Mouse (Mus musculus): ENCODE data around the gene Cbx4. TPM values are rescaled to one million over a fixed set of nuclear protein-coding genes. Genes with fewer than 3 reads are reported as not detected.

The Cbx4 gene
- polyA plus RNA-seq (2012; rRNA removed), result 17.2 and 23.5 TPM in 2 replicates

DNA sequence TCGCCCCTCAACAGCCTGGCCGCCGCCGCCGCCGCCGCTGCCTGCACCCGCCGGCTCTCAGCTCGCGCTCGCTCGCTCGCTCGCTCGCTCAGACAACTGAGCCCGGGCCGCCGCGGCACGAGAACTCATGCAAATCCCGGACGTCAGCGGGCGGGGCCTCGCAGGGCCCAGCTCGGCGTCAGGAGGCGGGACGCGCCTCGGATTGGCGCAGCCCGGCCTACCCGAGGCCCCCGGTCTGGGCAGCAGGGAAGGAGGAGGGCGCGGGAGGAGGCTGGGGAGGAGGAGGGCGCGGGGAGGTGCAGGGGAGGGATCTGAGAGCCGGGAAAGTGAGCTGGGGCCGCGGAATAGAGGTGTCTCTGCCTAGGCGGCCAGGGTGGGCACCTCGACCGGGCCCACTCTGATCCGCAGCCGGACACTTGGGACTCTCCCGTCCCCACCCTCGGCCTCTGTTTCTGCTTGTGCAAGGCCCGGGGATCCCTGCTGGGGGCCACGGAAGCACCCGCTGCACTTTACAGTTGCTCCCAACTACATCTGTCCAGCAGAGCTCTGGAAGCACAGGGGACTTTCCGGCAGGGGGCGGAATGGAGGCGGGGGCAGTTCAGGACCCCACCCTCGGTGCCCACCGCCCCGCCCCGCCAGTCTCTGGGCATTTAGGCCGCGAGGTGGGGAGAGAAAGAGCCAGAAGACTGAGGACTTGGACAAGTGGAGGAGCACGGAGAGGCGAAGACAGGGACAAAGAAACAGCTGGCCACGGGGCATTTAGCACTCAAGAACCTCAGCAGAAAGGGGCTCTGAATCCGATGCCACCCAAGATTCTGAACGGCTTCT is at the start of gene Cbx4:
Gene Cbx4 (minus strand): TSS at position 78 of the 828 bp plus-strand sequence.
- TF ChIP-seq CTCF (IDR thresholded peaks at IDR 0.05; ENCODE audit: extremely low read depth, insufficient read depth, insufficient read length, insufficient replicate concordance), result no peak
- peak; percentile 81 for TF ChIP-seq POLR2A (IDR thresholded peaks at IDR 0.05; ENCODE audit: low read depth, low read length)
- 3% methylated on average over 63 of the region's 67 CpGs for WGBS
- Histone ChIP-seq H3K36me3 (ENCODE audit: control insufficient read depth, insufficient read depth, low read length) (peaks cover 7% of the 10 kb centered on the region), H3K4me3 (ENCODE audit: extremely low read depth, insufficient read depth, insufficient read length) (peak within 1 kb of the TSS; percentile 96), H3K4me1 (ENCODE audit: control insufficient read depth, insufficient read depth, insufficient read length) (peaks cover 44% of the 10 kb centered on the region), H3K27ac (ENCODE audit: insufficient read depth, low read length) (peak within 1 kb of the TSS; percentile 96), H3K27me3 (ENCODE audit: control insufficient read depth, insufficient read depth, low read length) (peaks cover 19% of the 10 kb centered on the region)
- peak; percentile 88 to 92 for DNase-seq (ENCODE audit: low read depth in 1 of 2, low spot score in 2 of 2)

DNA sequence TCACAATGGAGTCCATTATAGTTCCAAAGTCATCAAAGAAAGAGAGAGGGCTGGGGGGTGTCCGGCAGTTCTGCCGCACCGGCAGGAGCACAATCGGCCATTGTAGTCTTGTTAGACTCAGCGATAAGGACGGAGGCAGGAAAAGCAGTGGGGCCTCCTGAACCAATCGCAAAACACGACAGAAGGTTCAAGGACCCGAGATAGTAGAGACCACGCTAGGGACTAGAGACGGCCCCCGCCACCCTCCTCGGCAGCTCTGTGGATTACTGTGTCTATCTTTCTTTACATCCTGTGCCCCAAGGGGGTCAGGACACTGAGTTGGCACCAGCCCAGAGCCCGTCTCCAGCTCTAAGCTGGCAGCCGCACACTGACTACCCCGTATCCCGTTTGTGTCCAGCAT is 48.6 kb upstream of the Cbx4 start:
- 0 out of 2 replicates have a peak overlapping the region, but pooled peaks have one; percentile 31 for H3K27ac ChIP-seq (ENCODE audit: insufficient read depth, low read length)
- 20% methylated on average over 17 of the region's 17 CpGs for WGBS
- H3K4me3 ChIP-seq (ENCODE audit: extremely low read depth, insufficient read depth, insufficient read length), result no peak overlapping the region
- no peak for DNase-seq (ENCODE audit: low read depth in 1 of 2, low spot score in 2 of 2)
- no peaks in the 10 kb centered on the region for H3K36me3 ChIP-seq (ENCODE audit: control insufficient read depth, insufficient read depth, low read length)
- no peaks in the 10 kb centered on the region for H3K27me3 ChIP-seq (ENCODE audit: control insufficient read depth, insufficient read depth, low read length)
- H3K4me1 ChIP-seq (ENCODE audit: control insufficient read depth, insufficient read depth, insufficient read length), result peaks cover 17% of the 10 kb centered on the region; the same call in 1 of the 2 replicates
- TF ChIP-seq CTCF (IDR thresholded peaks at IDR 0.05; ENCODE audit: extremely low read depth, insufficient read depth, insufficient read length, insufficient replicate concordance) (no peak), POLR2A (IDR thresholded peaks at IDR 0.05; ENCODE audit: low read depth, low read length) (no peak)

DNA sequence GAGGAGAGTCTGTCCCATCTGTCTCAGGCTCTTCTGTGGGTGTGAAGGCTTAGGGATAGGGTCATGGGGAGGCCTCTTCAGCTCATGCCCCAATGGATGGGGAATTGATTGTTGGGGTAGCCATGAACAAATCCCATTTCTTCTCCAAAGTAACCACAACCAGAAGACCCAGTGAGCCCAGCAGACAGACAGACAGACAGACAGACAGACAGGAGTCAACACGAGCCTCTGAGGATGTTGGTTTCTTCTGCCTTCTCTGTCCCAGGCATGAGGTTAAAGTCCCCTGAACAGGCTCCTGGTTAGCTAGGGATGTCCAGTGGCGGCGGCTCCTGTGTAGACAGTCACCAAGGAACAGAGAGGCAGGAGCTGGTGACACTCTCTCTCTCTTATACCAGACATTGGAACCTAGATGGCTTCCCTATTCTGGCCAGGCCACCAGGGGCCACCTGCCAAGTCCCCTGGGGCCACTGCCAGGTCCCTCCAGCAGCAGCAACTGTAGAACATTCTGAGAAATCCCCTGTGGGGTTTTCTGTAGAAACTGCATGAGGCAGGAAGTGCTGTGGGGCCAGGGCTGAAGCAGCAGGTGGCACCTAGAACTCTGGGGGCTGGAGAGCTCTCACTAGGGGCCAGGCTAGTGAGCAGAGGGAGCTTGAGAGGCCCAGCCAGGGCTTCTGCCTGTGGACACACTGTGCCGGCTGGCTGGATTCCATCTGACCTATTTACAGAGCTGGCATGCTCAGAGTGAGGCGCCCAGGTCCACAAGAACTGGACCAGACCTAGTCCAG is 47.6 kb upstream of the Cbx4 start:
- H3K27ac ChIP-seq (ENCODE audit: insufficient read depth, low read length), result peak overlapping the region; percentile 43
- DNase-seq (ENCODE audit: low read depth in 1 of 2, low spot score in 2 of 2), result peak; percentile 67 to 69
- H3K4me1 ChIP-seq (ENCODE audit: control insufficient read depth, insufficient read depth, insufficient read length), result peaks cover 19% of the 10 kb centered on the region
- TF ChIP-seq POLR2A (IDR thresholded peaks at IDR 0.05; ENCODE audit: low read depth, low read length), result no peak
- TF ChIP-seq CTCF (IDR thresholded peaks at IDR 0.05; ENCODE audit: extremely low read depth, insufficient read depth, insufficient read length, insufficient replicate concordance), result no peak
- no peaks in the 10 kb centered on the region for H3K36me3 ChIP-seq (ENCODE audit: control insufficient read depth, insufficient read depth, low read length)
- H3K27me3 ChIP-seq (ENCODE audit: control insufficient read depth, insufficient read depth, low read length), result no peaks in the 10 kb centered on the region
- H3K4me3 ChIP-seq (ENCODE audit: extremely low read depth, insufficient read depth, insufficient read length), result no peak overlapping the region
- WGBS, result 23% methylated on average over 5 of the region's 5 CpGs

DNA sequence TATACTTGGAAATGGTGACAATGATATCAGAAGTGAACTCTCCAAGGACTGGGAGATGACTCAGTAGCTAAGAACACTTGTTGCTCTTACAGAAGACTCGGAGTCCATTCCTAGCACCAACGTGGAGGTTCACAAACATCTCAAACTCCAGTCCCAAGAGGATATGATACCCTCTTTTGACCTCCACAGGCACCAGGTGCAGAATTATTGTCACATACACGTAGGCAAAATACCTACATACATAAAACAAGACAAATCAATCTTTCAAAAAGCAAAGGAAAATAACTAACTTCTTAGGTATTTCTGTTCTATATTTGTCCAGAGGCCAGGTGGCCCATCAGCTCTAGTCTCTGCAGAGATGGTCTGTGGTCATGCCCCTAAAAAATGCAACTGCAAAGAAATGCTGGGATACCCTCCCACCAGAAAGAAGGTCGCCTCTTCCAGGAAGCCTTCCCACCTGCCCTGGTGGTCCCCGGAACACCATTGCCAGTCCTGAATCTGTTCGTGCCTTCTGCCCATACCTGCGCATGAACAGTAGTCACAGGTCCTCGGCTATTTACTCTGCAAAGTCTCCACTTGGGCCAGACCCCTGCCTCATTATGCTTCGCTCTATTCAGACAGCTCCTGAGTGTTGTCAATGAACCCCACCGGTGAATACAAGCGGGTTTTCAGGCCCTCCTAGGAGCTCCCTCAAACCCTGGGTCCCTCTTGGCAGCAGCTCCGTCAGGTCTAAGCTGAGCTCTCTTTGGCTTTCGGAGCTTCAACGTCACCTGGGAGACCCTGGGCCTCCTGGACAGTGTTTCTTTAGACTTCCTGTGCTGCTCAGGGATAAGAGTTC is 46.4 kb upstream of the Cbx4 start:
- H3K27me3 ChIP-seq (ENCODE audit: control insufficient read depth, insufficient read depth, low read length), result no peaks in the 10 kb centered on the region
- TF ChIP-seq CTCF (IDR thresholded peaks at IDR 0.05; ENCODE audit: extremely low read depth, insufficient read depth, insufficient read length, insufficient replicate concordance), result no peak
- TF ChIP-seq POLR2A (IDR thresholded peaks at IDR 0.05; ENCODE audit: low read depth, low read length), result no peak
- no peak overlapping the region for H3K27ac ChIP-seq (ENCODE audit: insufficient read depth, low read length)
- no peak for DNase-seq (ENCODE audit: low read depth in 1 of 2, low spot score in 2 of 2)
- H3K4me1 ChIP-seq (ENCODE audit: control insufficient read depth, insufficient read depth, insufficient read length), result peaks cover 28% of the 10 kb centered on the region
- H3K36me3 ChIP-seq (ENCODE audit: control insufficient read depth, insufficient read depth, low read length), result no peaks in the 10 kb centered on the region
- WGBS, result 60% methylated on average over 14 of the region's 14 CpGs
- no peak overlapping the region for H3K4me3 ChIP-seq (ENCODE audit: extremely low read depth, insufficient read depth, insufficient read length)

DNA sequence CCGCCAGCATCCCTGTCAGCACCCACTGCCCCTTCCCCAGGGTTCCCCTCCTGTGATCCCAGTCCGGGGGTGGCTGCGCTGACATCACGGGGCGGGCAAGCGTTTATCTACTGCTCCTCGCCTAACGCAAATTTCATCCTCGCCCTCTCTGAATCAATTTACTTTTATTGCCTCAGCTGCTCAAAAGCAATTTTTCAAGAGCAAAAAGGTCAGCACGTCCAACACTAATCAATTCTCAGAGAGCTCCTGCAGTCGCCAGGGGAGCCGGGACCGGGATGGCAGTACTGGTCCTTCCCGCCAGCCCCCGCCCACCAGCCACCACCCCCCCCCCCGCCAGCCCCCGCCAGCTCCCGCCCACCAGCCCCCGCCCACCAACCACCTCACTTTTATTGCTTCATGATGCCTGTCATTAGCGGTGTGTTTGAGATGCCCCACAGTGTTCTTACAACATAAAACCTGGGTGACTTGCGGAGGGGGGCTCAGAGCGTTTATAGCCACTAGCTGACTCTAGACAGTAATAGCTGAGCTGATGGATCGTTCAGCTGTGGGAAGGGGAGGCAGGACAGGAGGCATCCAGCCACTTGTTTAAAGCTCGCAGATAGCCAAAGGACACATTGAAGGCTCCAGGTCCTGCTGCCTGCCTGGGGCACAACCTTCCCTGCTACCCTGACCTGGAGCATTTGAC is 44.2 kb upstream of the Cbx4 start:
- Histone ChIP-seq H3K27ac (ENCODE audit: insufficient read depth, low read length) (no peak overlapping the region), H3K4me1 (ENCODE audit: control insufficient read depth, insufficient read depth, insufficient read length) (peaks cover 37% of the 10 kb centered on the region), H3K27me3 (ENCODE audit: control insufficient read depth, insufficient read depth, low read length) (no peaks in the 10 kb centered on the region), H3K4me3 (ENCODE audit: extremely low read depth, insufficient read depth, insufficient read length) (no peak overlapping the region), H3K36me3 (ENCODE audit: control insufficient read depth, insufficient read depth, low read length) (no peaks in the 10 kb centered on the region)
- no peak for DNase-seq (ENCODE audit: low read depth in 1 of 2, low spot score in 2 of 2)
- 42% methylated on average over 24 of the region's 24 CpGs for WGBS
- TF ChIP-seq POLR2A (IDR thresholded peaks at IDR 0.05; ENCODE audit: low read depth, low read length) (no peak), CTCF (IDR thresholded peaks at IDR 0.05; ENCODE audit: extremely low read depth, insufficient read depth, insufficient read length, insufficient replicate concordance) (no peak)

Measured in spleen, adult 2 months (tissue).